Mouse (Mus musculus) left cerebral cortex, postnatal 36 days (tissue): ENCODE measurements at regions not wholly inside any gene's neighbourhood (a gene's known extent, or its start where the extent isn't known, plus 50 kb on each side); places are given as distances from the start of the nearest gene placed in this dataset.

Experiments
- DNase-seq, 2 experiments: peaks; one replicate each; pipeline ENCODE4 v3.0.0; 2021 to 2022; ENCODE audit warnings: low spot score in 2 of 2, mixed read lengths in 1 of 2
- intact Hi-C: fragments of 180-260 bp; cut with DNase I; formaldehyde crosslinking; loops from one replicate; pipeline ENCODE4 v1.15.1; 2025

DNA sequence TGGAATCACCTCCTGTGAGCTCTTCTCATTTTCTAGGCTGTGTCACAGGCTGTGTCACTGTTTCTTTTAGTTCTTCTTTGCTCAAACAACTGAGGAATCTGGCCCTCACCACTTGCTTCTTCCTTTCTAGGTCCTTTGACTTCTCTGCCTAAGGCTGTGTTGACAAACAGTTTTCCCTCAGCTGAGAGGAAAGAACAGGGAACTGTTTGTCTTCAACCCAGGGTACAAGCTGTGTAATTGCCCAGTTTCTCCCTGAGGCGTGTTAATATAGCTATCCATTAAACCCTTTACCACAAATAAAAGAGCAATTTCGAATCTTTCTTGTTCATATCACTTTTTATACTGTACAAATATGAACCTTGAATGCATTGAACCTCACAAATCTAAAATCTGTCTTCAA, 542.1 kb downstream of the Nyap2 start:
- intact Hi-C loops = no loop called here

DNA sequence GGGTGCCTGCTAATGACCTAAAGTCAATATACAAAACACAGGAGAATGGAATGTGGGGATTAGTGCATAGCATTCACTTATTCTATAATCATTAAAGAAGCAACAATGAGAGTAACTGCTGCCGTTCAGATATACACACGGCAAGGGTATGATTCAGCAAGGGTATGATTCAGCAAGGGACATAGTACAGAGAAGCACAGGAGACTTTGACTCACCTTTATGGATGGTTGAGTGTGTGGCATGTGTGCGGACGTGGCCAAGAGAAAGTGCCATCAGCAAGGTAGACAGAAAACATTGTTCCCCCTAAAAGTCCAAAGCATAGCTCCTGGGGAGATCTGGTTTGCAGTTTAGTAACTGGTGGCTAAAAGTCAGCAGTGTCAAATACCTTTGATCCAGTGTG, 547.4 kb downstream of the Nyap2 start:
- no peak for DNase-seq
- intact Hi-C loops = no loop called here

More for the DNA sequence above, 542.1 kb downstream of the Nyap2 start:
- DNase-seq = no peak

DNA sequence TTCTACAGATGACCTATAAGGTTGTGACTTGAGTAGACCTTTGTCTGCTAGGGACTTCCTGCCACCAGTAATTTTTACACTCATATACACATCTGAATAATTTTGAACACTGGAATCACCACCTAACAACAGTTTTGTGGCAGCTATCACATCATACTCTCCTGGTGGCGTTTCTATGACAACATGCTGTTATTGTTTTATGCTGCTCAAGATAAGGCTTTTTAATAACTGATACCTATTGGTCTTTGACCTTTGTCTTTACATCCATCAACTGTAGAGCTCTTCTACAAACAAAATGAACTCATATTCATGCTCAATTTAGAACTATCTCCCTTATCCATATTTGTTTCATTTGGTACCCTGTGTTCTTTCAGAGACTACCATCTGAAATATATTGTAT, 556.0 kb downstream of the Nyap2 start:
- intact Hi-C loops = no loop called here
- DNase-seq = no peak

DNA sequence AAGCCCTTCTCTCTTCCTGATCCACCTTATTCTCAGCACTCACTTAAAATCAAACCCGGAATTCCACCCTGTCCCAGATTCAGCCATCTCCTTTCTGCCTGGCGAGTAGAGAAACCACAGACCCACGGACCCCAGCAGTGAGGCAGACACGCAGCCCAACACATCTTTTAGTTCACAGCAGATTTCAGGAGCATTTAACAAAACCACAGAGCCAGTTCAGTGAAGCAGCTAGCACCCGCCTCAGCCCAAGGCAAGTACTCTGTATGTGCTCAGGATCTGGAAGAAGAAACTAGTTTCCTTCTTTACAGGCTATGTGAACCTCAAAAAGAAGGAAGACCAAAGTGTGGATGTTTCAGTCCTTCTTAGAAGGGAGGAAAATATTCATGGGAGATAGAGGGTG, 560.6 kb downstream of the Nyap2 start:
- intact Hi-C loops = no loop called here
- no peak for DNase-seq

DNA sequence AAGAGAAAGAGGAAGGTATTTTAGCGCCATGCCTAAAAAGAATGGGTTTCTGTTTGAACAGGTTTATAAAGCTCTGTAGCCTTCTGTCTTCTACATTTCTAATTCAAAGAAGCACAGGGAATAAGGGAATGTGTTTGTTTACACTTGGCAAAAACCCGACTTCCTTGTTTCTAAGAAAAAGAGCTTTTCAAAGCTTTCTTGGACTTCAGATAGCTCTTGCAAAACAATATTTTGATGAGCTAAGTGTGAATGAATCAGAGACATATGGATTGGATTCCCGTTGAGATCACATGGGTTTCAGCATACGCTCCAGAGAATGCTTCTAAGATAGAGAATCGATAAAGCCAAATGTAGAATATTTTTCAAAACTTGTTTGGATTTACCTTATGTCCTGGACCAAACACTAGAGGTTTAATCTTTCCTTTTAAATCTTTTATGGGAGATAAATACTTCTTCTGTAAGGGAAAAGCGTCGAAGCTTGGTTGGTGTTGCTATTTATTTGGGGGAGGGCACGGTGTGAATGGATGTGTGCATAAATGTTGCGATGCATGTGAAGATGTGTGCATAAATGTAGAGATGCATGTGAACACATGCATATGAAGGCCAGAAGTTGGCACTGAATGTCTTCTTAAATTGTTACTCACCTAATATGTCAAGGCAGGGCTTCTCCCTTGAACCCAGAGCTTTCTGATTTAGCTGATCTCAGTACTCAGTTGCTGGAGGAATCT, 576.4 kb downstream of the Nyap2 start:
- intact Hi-C loops = no loop called here
- DNase-seq = no peak

DNA sequence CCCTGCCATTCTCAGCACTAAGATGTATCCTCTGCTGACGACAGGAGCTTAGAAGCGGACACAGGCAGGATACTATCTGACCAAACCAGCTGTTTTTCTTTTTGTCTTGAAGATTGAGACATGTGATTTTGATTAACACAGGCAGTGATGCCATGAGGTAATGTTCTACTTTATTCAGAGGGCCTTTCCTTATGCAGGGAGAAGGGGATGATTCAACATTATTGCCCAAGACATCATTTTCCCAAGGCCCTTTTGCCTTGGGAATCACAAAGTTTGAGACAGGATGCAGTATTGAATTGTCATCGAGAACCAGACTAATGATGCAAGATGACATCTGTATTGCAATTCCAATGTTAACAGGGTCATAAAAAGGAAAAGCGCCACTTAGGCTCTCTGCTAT, 571.7 kb upstream of the Gm9747 start:
- intact Hi-C loops = no loop called here
- no peak for DNase-seq

DNA sequence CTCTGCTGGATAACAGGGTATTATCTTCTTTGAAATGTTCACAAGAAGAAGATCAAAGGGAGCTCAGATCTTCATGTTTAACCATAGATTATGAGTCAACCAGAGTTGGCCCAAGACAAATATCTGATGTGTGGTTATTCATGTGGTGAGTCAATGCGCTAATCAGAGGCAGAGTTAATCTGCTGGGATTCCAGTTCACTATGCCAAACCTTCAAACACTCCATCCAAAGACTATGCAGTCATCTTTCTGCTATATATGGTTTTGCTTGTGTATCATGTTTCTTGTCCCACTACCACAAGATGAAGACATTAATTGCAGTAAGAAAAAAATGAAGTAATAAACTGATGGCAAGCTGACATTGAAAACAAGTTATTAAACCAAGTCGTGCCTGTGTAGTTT, 561.8 kb upstream of the Gm9747 start:
- intact Hi-C loops = no loop called here
- no peak for DNase-seq

DNA sequence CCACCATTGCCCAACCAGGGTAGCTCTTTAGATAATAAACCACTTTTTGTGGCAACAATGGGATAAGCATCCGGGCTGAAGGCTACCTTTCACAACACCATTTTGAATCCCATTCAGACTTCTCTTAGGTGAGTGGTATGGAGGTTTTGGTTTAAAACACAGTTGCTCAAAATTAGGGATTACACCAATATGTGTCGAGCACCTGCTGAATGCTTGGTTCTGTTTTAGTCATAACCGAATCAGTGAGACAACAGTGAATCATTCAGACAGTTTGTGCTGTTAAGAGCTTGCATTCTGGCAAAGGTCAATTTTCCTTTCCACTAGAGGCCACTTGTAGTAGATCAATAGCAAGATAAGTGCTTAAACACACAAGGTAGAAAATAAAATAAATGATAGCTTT, 561.2 kb upstream of the Gm9747 start:
- DNase-seq = no peak
- intact Hi-C loops = no loop called here

DNA sequence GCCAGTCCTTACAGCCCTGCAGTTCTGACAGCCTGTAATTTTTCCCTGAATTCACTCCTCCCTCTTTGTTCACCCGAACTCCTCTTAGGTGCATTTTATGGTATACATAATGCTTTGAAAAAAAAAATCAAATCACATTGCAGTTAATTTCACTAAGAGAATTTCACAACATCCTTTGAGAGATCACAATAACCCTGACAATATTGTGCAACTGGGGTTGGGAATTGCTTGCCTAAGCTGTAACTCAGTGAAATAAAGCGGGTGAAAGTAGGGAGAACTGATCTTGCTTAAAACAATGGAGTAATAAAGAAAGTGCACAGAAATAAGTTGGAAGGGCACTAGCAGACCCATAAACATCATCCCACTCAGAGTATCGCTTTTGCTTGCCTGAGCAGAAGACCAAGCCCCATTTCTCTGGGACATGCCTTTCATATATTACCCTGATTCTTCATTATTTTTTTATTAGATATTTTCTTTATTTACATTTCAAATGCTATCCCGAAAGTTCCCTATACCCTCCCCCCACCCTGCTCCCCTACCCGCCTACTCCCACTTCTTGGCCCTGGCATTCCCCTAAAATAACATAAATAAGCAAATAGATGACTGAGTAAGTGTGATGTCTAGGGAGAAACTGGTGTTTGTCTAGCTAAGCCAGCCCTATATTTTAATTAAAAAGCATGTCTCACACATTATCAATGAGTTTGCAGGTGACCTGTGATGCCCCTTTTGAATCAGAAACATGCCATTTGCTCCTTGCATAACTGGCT, 557.2 kb upstream of the Gm9747 start:
- intact Hi-C loops = no loop called here
- no peak for DNase-seq

DNA sequence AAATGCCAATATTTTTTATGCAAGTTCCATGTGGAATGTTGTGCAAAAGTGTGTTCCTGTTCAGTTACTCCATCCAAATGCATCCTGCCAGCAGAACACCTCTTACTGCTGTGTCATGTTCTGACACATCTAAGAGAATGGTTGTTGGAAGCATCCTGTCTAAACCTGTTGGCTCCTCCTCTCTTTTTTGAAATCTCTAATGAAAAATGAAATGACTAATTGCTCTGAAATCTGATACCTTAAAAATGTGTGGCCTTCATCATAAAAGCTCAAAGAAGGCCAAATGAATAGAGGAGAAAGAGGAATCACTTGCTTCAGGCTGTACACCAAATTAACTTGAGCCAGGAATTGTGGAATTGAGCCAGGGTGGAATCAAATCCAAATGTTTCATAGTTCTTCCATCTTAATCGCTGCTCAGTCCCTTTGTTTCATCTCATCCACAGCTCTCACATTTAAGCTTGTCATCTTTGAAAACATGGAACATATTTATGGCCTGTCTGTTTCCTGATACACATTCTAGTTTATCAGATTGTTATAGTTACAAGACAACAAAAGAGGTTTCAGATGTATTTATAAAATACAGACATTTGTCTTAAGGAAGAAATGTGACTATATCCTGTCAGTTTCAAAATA, 555.0 kb upstream of the Gm9747 start:
- intact Hi-C loops = no loop called here
- no peak for DNase-seq

DNA sequence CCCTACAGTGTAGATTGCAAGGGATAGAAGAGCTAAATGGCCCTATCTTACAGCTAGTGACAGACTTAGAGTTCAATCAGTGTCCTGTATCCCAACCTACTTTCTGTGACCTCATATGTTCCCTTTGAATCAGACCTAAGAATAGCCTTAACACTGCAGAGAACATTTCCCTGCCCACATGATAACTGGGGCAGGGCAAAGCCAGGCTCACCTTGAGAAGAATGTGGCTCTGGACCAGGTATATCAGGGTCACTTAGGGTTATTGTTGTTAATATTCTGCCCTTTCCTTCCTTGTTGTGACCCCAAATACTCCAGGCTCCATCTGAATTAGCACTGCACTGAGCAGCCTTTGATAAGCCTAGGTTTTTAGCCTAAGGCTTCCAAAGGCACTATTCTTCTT, 536.8 kb upstream of the Gm9747 start:
- no peak for DNase-seq
- intact Hi-C loops = no loop called here

DNA sequence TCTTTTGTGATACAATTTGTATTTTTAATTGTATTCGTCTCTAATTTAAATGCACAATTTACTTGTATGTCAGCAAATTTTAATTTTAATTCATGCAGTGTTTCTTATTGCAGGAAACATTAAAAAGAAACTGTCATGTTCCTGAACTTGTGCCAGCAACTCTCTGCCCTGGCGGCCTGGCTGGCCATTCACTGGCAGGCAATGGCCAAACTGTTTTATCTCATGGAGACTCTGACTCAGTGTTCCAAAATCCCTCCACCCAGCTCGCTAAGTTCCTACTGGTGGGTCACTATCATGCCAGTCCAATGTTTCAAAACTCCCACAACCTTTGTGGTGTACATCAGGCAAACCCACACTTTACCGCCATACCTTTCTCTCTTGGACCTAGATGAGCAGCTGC, 523.7 kb upstream of the Gm9747 start:
- DNase-seq = no peak
- intact Hi-C loops = no loop called here

DNA sequence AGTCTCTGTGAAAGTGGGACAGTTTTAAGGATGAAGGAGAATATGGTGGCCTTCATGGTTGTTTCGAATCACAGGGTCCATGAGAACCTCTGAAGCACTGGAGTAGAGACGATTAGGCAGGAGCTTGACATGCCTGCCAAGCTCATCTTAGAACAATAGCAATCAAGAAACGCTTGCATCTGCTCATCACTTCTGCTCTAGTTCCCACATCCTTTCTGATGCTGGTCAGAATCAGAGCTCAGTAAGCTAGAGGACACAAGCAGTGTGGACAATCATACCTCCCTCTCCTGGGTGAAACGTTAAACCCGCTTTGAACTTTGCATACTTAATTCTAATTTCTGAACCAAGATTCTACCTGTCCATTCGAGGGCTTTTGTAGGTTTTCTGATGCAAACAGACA, 515.8 kb upstream of the Gm9747 start:
- intact Hi-C loops = no loop called here

DNA sequence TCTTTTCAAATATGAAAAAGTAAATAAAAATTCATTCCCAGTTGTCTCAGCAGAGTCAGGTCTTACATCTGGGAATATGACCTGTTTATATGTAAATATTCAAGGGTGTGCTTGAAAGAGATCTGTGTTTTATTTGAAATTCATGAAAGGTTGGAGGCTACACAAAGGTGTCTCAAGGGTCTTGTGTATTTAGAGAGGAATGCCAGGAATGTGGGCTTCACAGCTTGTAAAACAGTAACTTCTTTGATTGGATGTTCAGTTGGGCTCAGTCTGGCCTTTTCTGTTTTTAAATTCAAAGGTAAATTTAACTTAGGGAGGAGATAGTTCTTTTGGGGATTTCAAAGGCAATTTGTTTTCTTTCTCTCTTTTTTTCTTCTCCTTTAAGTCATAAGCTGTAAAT, 514.7 kb upstream of the Gm9747 start:
- DNase-seq = no peak
- intact Hi-C loops = no loop called here

More for the DNA sequence above, 515.8 kb upstream of the Gm9747 start:
- DNase-seq = no peak

DNA sequence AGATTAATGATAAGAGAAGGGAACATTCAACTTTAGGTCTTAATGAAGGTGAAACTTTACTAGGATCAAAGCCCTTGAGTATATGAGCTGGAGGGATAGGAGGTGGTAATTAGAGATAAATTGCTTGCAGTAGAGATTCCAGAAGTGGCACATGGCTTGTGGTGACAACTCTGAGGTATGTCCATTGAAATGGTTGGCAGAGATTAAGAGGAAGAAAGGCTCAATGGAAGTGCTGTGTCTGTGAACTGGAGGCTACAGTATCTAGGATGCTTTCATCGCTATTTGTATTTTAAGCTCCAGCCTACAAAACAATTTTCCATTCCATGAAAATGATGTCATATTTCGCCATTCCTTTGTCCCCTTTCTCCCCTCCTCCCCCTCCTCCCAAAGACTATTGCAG, 508.1 kb upstream of the Gm9747 start:
- intact Hi-C loops = no loop called here
- no peak for DNase-seq

DNA sequence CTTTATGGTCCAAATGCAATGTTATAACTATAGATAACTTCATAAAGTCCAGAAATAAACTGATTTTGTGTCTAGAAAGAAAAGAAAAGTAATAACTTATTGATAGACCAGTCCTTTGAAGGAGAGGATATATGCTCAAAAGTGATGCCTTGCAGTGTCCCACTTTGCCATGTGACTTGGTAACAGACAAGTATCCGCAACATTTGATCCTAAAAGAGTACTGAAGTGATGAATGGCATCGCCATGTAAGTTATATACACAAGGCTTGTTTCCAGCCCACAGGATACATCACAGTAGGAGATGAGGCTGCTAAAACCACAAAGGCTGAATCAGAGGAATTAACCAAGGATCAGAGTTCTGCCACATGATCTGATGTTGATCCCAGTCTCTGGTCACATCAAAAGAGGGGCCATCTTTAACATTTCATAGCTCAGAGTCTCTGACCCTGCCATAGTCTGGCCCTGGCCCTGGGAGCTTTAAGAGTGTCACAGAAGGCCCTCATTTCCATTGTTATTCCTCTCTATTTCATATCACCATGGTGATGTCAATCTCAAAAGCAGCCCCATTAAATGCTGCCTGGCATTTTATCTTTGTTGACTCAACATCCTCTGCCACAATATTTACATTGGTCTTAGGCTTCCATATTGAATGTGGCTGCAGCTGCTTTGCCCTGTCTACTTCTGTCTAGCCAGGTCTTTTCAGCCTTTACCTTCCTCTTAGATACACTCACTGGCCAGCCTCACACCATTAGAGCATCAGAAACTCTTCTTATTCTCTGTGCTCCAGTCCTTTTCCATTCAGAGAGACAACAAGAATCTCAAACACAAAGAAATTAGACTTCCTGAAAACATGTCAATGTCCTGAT, 506.4 kb upstream of the Gm9747 start:
- intact Hi-C loops = no loop called here
- no peak for DNase-seq

DNA sequence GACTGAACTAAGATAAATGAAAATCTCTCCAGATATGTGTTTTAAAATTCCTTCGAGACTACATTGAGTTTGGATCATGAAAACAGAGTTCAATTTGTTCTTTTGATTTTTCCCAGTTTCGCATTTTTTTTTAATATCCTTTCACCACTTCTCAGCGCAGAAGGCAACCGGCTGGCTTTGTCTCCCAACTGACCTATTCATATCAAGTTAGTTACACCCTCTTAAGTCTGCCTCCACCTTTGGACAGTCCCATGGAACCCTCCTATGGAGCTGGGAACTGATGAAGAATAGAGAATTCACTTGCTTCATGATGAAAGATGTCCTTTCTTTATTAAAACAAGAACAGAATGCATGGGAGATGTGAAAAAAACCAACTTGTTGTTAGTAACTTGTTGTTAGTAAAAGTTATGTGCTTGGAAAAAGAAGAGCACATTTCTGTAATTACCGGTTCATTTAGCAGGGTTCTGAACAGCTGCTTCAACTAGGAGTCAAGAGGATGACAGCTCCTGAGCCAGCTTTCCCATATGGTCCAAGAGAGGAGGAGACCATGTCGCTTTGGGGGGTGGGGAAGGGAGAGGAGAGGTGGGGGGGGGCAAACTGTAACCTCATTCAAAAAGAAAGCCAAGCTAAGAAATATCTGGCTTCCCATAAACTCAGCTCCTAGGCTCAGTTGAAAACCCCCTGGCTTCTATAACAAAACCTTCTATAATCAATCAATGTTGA, 495.6 kb upstream of the Gm9747 start:
- intact Hi-C loops = no loop called here
- no peak for DNase-seq

DNA sequence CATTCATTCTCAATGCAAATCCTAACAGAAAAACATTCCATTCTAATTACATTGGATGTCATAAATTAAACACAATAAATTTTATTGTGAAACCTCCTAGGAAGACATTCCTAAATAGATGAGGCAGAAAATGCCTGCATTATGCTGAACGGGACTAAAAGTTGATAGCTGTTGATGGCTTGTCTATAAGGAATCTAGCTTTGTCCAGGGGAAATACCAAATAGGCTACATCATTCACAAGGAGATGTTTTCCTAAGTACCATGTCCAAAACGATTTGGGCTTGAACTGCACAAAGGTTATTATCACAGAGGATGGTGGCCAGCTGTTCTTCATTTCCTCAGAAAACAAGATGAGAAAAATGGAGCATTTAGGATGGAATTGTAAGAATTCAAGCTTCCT, 494.5 kb upstream of the Gm9747 start:
- DNase-seq = no peak
- intact Hi-C loops = no loop called here

DNA sequence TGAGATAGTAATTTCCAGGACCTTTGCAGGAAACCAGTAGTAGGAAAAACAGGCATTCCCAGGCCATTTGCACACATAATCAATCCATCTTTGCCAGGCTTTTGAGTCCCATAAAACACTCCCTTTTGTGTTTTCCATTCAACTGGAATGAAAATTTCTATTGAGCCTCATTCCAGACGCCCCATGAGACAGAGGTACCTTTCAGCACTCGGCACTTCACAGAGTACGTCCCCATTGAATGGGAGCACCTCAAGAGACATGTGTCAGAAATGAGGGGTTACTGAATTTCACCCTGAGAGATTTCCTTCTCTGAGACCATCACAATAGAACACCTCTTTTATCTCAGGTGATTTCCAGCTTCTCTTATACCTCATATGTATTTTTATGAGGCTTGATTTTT, 493.5 kb upstream of the Gm9747 start:
- DNase-seq = no peak
- intact Hi-C loops = no loop called here

DNA sequence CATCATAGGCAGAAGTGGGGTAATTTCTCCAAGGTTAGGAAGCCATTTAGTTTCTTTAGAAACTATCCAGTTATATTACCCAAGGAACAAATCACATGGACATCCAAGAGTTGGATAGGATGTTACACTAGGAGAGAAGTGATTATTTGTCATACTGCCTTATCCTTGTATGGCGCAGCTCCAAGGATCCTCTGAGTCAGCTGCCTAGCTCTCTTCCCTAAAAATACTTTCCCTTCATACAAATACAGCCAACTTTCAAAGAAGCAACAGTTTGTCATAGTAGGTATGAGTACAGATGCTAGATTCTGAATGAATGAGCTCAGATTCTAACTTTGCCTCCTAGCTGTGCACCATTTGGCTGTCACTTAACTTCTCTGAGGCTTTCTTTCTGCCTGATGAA, 492.9 kb upstream of the Gm9747 start:
- DNase-seq = no peak
- intact Hi-C loops = no loop called here
